Mouse (Mus musculus): ENCODE measurements around the gene Usp29.

DNA sequence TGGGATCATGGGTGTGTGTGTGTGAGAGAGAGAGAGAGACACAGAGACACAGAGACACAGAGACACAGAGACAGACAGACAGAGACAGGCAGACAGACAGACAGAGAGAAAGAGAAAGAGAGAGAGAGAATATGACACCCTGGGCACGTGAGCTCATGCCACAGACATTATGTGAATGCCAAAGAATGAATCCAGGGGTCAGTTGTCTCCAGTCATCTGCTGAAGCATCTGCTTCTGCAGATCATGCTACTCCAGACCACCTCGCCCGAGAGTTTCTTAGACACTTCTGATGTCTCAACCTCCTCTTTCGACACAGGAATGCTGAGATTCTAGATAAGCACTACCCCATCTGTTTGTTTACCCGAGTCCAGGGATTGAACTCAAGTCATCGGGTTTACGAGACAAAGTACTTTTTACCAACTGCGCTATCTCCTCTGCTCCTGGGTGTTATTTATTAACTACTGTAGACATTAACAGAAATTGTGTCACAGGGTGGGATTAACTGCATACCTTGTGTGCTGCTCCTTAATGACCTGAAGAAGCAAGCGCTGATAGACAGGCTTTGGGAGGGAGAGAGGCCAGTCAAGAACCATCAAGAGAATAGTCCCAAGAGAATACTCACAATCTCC is 107.7 kb downstream of the Usp29 start:
- TF ChIP-seq CTCF (IDR thresholded peaks at IDR 0.05; ENCODE audit: insufficient read depth, low read depth, low read length) (no peak), POLR2A (IDR thresholded peaks at IDR 0.05; ENCODE audit: insufficient read depth, low read depth, low read length) (no peak)
